Mouse (Mus musculus): ENCODE measurements around the gene Slc22a6.

GRCm38 (mm10) chr19:8602914-8603313, 14.9 kb upstream of the Slc22a6 start:
- TF ChIP-seq ZNF384 (IDR thresholded peaks at IDR 0.05; ENCODE audit: low read depth, low read length) (no peak), HCFC1 (IDR thresholded peaks at IDR 0.05; ENCODE audit: borderline replicate concordance, insufficient read depth, low read length) (no peak)
